Mouse (Mus musculus) stomach, embryonic 14.5 days (tissue): Measurements from ENCODE around the gene Raet1d. TPM values are rescaled to one million over a fixed set of nuclear protein-coding genes. Genes with fewer than 3 reads are reported as not detected.
"Not testable (repeated sequence)": the region's sequence is repeated elsewhere in the genome, so short reads cannot be mapped to it uniquely, and the experiment has no call there.

Experiments
- ATAC-seq: fragments of 200-750 bp; cut with Nextera tagmentation; 2 replicates; pipeline ENCODE4 v1.8.0; 2017; ENCODE audit warnings: low read depth, moderate TSS enrichment; ENCODE audit not compliant: insufficient number of reproducible peaks, insufficient read depth, low FRiP score
- H3K27ac ChIP-seq: fragments of 300-500 bp; sonication (generic); 2 replicates; pipeline ENCODE4 v1.5.1; 2014; ENCODE audit warnings: mild to moderate bottlenecking, low read length, moderate library complexity, mixed read lengths
- H3K27me3 ChIP-seq: fragments of 300-500 bp; sonication (generic); 2 replicates; pipeline ENCODE4 v1.6.1; 2014; ENCODE audit warnings: low read length, control low read depth, mixed read lengths; ENCODE audit not compliant: control insufficient read depth, insufficient read depth
- H3K36me3 ChIP-seq: fragments of 300-500 bp; sonication (generic); 2 replicates; pipeline ENCODE4 v1.6.1; 2014; ENCODE audit warnings: mild to moderate bottlenecking, control low read depth, low read length, moderate library complexity, mixed read lengths; ENCODE audit not compliant: control insufficient read depth, insufficient read depth
- H3K4me1 ChIP-seq: fragments of 300-500 bp; sonication (generic); 2 replicates; pipeline ENCODE4 v1.6.1; 2014; ENCODE audit warnings: low read length, control low read depth, mixed read lengths; ENCODE audit not compliant: control insufficient read depth, insufficient read depth
- H3K4me2 ChIP-seq: fragments of 300-500 bp; sonication (generic); replicated peaks from 2 replicates; pipeline ENCODE4 v1.6.1; 2014; ENCODE audit warnings: low read depth, low read length, control low read depth
- H3K4me3 ChIP-seq: fragments of 300-500 bp; sonication (generic); 2 replicates; pipeline ENCODE4 v1.5.1; 2014; ENCODE audit warnings: low read depth, low read length, control low read depth
- H3K9ac ChIP-seq: fragments of 300-500 bp; sonication (generic); replicated peaks from 2 replicates; pipeline ENCODE4 v1.6.1; 2014; ENCODE audit warnings: low read depth, mild to moderate bottlenecking, control low read depth, low read length, moderate library complexity, mixed read lengths
- H3K9me3 ChIP-seq: fragments of 300-500 bp; sonication (generic); 2 replicates; pipeline ENCODE4 v1.6.1; 2016; ENCODE audit warnings: low read depth, low read length, control low read depth; ENCODE audit not compliant: control insufficient read depth
- WGBS: fragments of 180-500 bp; shearing (Covaris S2); extraction: QIAGEN DNeasy Blood & Tissue Kit; methylation state at CpG from one replicate; pipeline ENCODE4 v1.1.7; 2014; 5-methylcytosine and 5-hydroxymethylcytosine counted together
- polyA plus RNA-seq: library from polyadenylated mRNA; unstranded; fragments of >200 nt; fragmentation: Nextera tagmentation; extraction: Ambion mirVana; gene quantifications from 2 replicates; pipeline ENCODE4 v1.2.1, GENCODE M21; 2014

Gene Raet1d
- polyA plus RNA-seq, 1 experiment from 2014 or later = 11.7 TPM

- 0% methylated on average over 2 of the region's 8 CpGs for WGBS
- ATAC-seq = peak; percentile 58; the same call in 1 of the 2 replicates
Observed at GRCm38 (mm10) chr10:22413702-22414494, 53.5 kb downstream of the Raet1d start.

More at GRCm38 (mm10) chr10:22413702-22414494, 53.5 kb downstream of the Raet1d start:
- not testable (repeated sequence) for H3K4me1 ChIP-seq, H3K27me3 ChIP-seq, H3K27ac ChIP-seq, H3K9me3 ChIP-seq, H3K4me3 ChIP-seq, H3K9ac ChIP-seq, H3K36me3 ChIP-seq, H3K4me2 ChIP-seq

Other genes starting within 250 kb of the Raet1d start
- 31.4 and 36.3 TPM in 2 replicates for gene E030030I06Rik, start 211.3 kb upstream of the Raet1d start, polyA plus RNA-seq
- gene Raet1e, start 202.0 kb upstream of the Raet1d start, polyA plus RNA-seq = 11.3 and 12.5 TPM in 2 replicates
- 0.78 and 1.1 TPM in 2 replicates for gene H60b, start 202.0 kb upstream of the Raet1d start, polyA plus RNA-seq